Mouse (Mus musculus) natural killer cell, adult 2 months (primary cell): ENCODE measurements around the gene Pms1.

Source experiments
- DNase-seq, 2 experiments: peaks; one replicate each; pipeline ENCODE4 v3.0.0; 2022; ENCODE audit warnings: low spot score in 2 of 2

Pms1 gene

DNA sequence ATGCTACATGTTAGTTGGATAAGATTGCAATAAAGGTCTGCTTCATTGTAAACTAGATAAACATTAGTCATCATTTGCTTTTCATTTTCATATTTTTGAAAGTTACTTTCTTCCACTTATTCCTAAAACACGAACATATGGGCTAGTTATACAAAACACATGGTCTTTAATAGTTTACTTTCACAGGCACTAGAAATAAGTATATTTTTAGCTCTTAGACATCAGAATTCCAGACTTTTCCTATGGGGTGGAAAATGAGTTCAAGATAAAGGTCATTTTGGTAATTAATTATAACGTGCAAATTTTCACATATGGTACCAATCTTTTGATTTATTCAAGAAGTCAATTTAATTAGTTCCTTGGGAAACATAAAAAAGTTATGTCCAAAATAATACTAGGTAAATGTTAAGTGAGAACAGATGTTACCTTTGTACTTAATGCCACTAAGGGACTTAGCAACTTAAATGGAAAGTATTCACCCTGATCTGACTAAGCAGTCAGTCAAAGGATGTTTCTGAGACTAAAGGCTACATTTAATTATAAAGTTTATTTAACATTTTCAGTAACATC is 95.1 kb downstream of the Pms1 start:
- DNase-seq: no peak

DNA sequence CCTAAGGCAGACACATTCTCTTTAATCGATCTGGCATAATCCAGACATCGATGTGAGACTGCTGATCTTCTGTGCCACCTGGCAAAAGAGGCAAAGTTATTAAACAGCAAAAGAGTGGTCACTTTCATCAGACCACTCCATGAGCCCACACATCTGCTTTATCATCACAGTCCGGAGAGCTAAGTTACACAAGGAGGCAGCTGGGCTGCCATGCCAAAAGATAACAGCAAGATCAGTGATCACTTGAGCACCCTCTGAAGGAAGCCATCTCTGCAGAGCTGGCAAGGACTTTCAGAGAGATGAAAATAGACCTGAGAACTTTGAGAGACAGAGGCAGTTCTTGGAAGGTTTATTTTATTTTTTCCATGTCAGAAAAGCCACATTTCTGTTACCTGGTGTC is 102.3 kb downstream of the Pms1 start:
- no peak for DNase-seq

DNA sequence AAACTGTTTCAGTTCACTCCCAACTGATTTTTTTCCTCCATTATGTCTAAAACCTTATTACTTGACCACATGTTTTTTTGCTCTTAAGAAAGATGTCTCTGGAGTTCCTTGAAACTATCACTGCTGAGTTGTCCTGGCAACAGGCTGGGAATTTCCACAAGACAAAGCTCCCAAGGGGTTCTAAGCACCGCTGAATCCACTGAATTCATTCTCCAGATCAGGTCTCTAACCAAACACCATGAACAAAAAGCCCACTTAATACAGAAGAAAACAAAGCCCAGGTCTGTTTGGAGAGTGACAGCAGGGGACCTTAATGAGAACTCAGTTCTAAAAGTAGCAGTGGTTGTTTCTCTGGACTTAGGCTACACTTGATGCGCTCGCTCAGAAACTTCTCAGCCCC is 105.6 kb downstream of the Pms1 start:
- no peak for DNase-seq

DNA sequence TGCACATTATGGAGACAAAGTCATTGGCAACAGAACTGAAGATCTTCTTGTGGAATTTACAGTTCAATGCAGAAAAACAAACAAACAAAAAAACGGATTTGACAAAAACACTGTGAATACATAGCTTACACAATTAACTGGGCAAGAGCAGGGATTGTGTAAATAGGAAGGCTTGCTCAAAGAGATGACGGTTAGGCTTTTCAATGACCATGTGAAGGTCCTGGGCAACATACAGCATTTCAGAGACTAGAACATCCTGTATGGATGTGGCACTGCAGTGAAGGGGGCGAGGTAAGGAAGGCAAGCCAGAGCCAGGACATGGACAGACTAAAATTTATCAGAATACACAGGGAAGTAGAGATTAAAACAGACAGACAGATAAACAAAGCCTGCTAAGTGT is 107.2 kb downstream of the Pms1 start:
- DNase-seq: no peak

DNA sequence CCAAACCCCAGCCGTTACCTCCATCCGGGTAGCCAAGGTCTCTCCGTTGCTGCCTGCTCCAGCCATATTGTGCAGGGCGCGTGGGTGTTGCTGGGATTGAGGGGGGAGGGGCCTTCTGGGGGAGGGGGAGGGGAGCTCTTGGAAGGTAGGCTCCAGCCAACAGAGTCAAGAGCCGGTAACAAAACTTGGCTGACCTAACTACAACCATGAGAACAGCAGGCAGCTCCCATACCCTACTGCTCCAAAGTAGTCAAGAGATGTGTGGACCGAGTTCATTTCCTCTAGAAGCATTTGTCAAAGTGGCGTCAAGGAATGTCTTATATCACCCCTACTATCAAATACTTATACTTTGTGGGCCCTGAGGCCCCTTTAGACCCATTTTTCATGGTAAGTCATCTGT is 109.3 kb downstream of the Pms1 start, which contains the start of gene 1700019A02Rik:
Gene 1700019A02Rik (minus strand): TSS at position 101 of the 400 bp plus-strand sequence.
- DNase-seq: no peak

DNA sequence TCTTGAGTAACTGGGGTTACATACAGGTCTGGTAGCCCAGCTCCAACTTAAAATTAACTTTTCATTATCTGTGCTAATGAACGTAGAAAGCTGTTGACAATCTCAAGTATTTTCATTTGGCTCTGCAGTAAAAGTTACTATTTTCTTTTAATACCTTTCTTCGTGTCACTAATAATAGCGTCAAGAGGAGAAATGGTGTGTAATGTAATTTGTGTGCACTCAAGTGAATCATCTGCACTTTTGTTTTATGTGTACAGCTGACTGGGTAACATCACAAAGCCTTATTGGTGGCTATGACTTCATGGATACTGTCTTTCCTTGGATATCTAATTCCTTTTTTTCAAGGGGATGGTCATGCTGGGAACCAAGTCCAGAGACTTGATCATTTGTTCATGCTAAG is 110.5 kb downstream of the Pms1 start:
- no peak for DNase-seq

DNA sequence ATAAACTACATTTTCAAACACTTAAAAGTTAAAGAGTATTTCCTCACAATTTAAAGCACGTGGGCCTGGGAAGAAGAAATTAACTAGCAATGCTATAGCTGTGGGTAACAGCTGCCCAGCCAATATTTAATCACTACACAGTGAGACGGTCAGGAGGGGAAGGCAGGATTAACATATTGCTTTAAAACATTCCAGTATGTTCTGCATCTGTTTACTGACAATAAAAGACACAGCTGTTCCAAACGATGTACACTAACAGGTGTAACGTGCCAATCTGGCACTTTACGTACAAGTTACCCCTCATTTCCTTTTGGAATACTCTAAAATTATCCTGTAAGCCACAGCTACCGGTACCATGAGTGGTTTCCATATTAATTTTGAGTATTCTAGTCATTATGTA is 139.1 kb downstream of the Pms1 start:
- no peak for DNase-seq
